Mouse (Mus musculus) cerebellum, adult 2 months (tissue): Measurements from ENCODE around the gene Fbxl13.

Source experiments
- CTCF ChIP-seq: fragments of 200-500 bp; IDR thresholded peaks from 2 replicates; pipeline ENCODE4 v1.5.1; 2011; ENCODE audit warnings: low read depth, mild to moderate bottlenecking, control low read depth, low read length, moderate library complexity, borderline replicate concordance; ENCODE audit not compliant: insufficient read depth
- POLR2A ChIP-seq: fragments of 200-500 bp; IDR thresholded peaks from 2 replicates; pipeline ENCODE4 v1.6.1; 2011; ENCODE audit warnings: low read length, control low read depth, borderline replicate concordance; ENCODE audit not compliant: insufficient read depth

DNA sequence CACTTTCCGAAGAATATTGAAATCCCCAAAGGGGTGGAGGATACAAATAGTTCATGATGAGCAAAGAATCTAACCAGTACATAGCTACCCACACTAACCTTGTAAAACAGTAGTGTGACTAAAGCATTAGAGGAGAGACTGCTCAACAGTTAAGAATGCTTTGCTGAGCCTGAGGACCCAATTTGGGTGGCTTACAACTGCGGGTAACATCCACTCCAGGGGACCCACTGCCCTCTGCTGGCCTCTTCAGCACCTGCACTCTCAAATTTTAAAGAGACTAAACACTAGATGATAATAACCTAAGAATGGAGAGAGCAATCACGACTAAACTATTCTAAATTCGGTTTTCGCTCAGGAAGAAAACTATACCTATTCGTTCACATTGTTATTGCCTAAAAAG, 58.7 kb downstream of the Fbxl13 start:
- no peak for TF ChIP-seq POLR2A
- peak; percentile 52; the same call in 1 of the 2 replicates for TF ChIP-seq CTCF
